Comparison of ENCODE assay signal across 19 mouse cellular contexts in the genomic region with DNA sequence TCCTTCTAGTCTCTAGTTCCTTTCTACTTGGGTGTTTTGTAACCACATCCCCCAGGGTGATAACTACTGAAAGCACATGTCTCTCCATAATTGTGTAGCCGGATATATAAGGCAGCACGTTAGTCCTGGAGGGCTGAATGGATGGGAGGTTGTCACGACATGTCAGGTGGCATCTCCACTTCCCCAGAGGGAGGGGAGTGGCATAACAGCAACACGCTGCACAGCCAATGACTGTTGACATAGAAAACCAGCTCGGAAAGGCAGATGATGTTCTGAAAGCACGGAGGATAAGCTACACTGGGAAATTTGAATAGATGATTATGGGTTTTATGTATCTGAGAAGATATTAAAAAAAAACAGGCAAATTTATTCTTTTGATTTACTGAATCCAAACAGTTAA.
DNase-seq lines count a peak whose midpoint lies in the region; ATAC-seq and TF ChIP-seq lines count a peak whose summit lies in the region.
"Had no signal": no experiment of that assay in that cellular context is flagged by ENCODE, and none has a peak within 500 bp of the region (broad histone marks: within the 10 kb centered on the region; RNA-seq: fewer than 3 reads in every experiment).

No protein-coding gene starts in this region.

- WGBS in forebrain, embryonic 16.5 days, result 23% methylated on average over 6 of the region's 6 CpGs
- 52% methylated on average over 6 of the region's 6 CpGs for WGBS in forebrain, embryonic 12.5 days
- 38% methylated on average over 6 of the region's 6 CpGs for WGBS in midbrain, embryonic 14.5 days
- 31% methylated on average over 6 of the region's 6 CpGs for WGBS in midbrain, postnatal 0 days

- H3K9me3 ChIP-seq in forebrain, embryonic 16.5 days (ENCODE audit: control insufficient read depth, low read length), result no peaks in the 10 kb centered on the region
- H3K9me3 ChIP-seq in forebrain, embryonic 12.5 days, result no peaks in the 10 kb centered on the region
- H3K9me3 ChIP-seq in midbrain, embryonic 14.5 days (ENCODE audit: control insufficient read depth, low read length), result no peaks in the 10 kb centered on the region
- no peaks in the 10 kb centered on the region for H3K9me3 ChIP-seq in midbrain, postnatal 0 days (ENCODE audit: low read length)
- H3K9me3 ChIP-seq: embryonic facial prominence, embryonic 12.5 days; heart, embryonic 12.5 days; hindbrain, embryonic 12.5 days had no signal

- no peak for TF ChIP-seq POLR2A in brain, embryonic 14.5 days (IDR thresholded peaks at IDR 0.05; ENCODE audit: borderline replicate concordance, extremely low read depth, insufficient read depth, insufficient read length, poor library complexity, severe bottlenecking)

- peak; percentile 59 for ATAC-seq in forebrain, embryonic 16.5 days
- ATAC-seq in forebrain, embryonic 12.5 days (ENCODE audit: low FRiP score), result no peak
- no peak for ATAC-seq in midbrain, embryonic 14.5 days (ENCODE audit: low FRiP score, low TSS enrichment)
- no peak for ATAC-seq in midbrain, postnatal 0 days (ENCODE audit: low FRiP score)
- ATAC-seq: hindbrain, embryonic 16.5 days had no signal

- no peaks in the 10 kb centered on the region for H3K36me3 ChIP-seq in forebrain, embryonic 16.5 days (ENCODE audit: control insufficient read depth, insufficient read depth)
- H3K36me3 ChIP-seq in forebrain, embryonic 12.5 days (replicated peaks), result no peaks in the 10 kb centered on the region
- no peaks in the 10 kb centered on the region for H3K36me3 ChIP-seq in midbrain, embryonic 14.5 days (ENCODE audit: control insufficient read depth, insufficient read depth, low read length)
- no peaks in the 10 kb centered on the region for H3K36me3 ChIP-seq in midbrain, postnatal 0 days (ENCODE audit: insufficient read depth, low read length)
- H3K36me3 ChIP-seq: embryonic facial prominence, embryonic 12.5 days; heart, embryonic 12.5 days; hindbrain, embryonic 12.5 days had no signal

- H3K4me2 ChIP-seq in forebrain, embryonic 16.5 days (ENCODE audit: low read length), result no peak overlapping the region
- H3K4me2 ChIP-seq in forebrain, embryonic 12.5 days, result no peak overlapping the region
- H3K4me2 ChIP-seq in midbrain, embryonic 14.5 days (ENCODE audit: low read length), result no peak overlapping the region
- no peak overlapping the region for H3K4me2 ChIP-seq in midbrain, postnatal 0 days (ENCODE audit: low read depth, low read length, poor library complexity, severe bottlenecking)
- H3K4me2 ChIP-seq: embryonic facial prominence, embryonic 12.5 days; heart, embryonic 12.5 days; hindbrain, embryonic 12.5 days had no signal

- H3K27ac ChIP-seq in forebrain, embryonic 16.5 days (ENCODE audit: low read length), result no peak overlapping the region
- H3K27ac ChIP-seq in forebrain, embryonic 12.5 days, result no peak overlapping the region
- H3K27ac ChIP-seq in midbrain, embryonic 14.5 days (replicated peaks; ENCODE audit: low read depth, low read length), result no peak overlapping the region
- H3K27ac ChIP-seq in midbrain, postnatal 0 days (ENCODE audit: low read depth, low read length), result no peak overlapping the region
- H3K27ac ChIP-seq: embryonic facial prominence, embryonic 12.5 days; gastrocnemius, adult 2 months; hindbrain, embryonic 12.5 days had no signal

- peak; percentile 27 for DNase-seq in midbrain, embryonic 14.5 days
- DNase-seq in midbrain, postnatal 0 days (ENCODE audit: low spot score), result no peak
- DNase-seq in brain, embryonic 14.5 days (ENCODE audit: low read depth), result peak; percentile 60
- no peak for DNase-seq in heart, postnatal 4 days
- DNase-seq: adrenal gland, adult 2 months; adrenal gland, postnatal 25 days; cerebellum, adult 11 months; cerebellum, adult 8-10 months; cerebellum, postnatal 14 days; embryo, embryonic 11 days; gastrocnemius, adult 2 months; gastrocnemius, postnatal 25 days; kidney, adult 11 months had no signal

- H3K4me1 ChIP-seq in forebrain, embryonic 16.5 days (replicated peaks; ENCODE audit: control insufficient read depth, insufficient read depth, low read length), result peaks cover 15% of the 10 kb centered on the region
- peaks cover 17% of the 10 kb centered on the region; the same call in 1 of the 2 replicates for H3K4me1 ChIP-seq in forebrain, embryonic 12.5 days
- peaks cover 6% of the 10 kb centered on the region for H3K4me1 ChIP-seq in midbrain, embryonic 14.5 days (ENCODE audit: control insufficient read depth, insufficient read depth, low read length)
- peaks cover 4% of the 10 kb centered on the region; the same call in 1 of the 2 replicates for H3K4me1 ChIP-seq in midbrain, postnatal 0 days (ENCODE audit: insufficient read depth, low read length)

- no peak overlapping the region for H3K9ac ChIP-seq in forebrain, embryonic 16.5 days (replicated peaks; ENCODE audit: low read depth, low read length)
- no peak overlapping the region for H3K9ac ChIP-seq in forebrain, embryonic 12.5 days
- H3K9ac ChIP-seq in midbrain, embryonic 14.5 days (replicated peaks; ENCODE audit: low read length), result no peak overlapping the region
- H3K9ac ChIP-seq in midbrain, postnatal 0 days (replicated peaks; ENCODE audit: low read length, poor library complexity, severe bottlenecking), result no peak overlapping the region
- H3K9ac ChIP-seq: embryonic facial prominence, embryonic 12.5 days; heart, embryonic 12.5 days; hindbrain, embryonic 12.5 days had no signal

- no peak overlapping the region for H3K4me3 ChIP-seq in forebrain, embryonic 16.5 days (replicated peaks; ENCODE audit: low read length)
- no peak overlapping the region for H3K4me3 ChIP-seq in forebrain, embryonic 12.5 days (replicated peaks)
- no peak overlapping the region for H3K4me3 ChIP-seq in midbrain, embryonic 14.5 days (replicated peaks; ENCODE audit: low read depth, low read length)
- no peak overlapping the region for H3K4me3 ChIP-seq in midbrain, postnatal 0 days (ENCODE audit: low read depth, low read length)
- H3K4me3 ChIP-seq: embryonic facial prominence, embryonic 12.5 days; gastrocnemius, adult 2 months; heart, embryonic 12.5 days; hindbrain, embryonic 12.5 days had no signal

- TF ChIP-seq CTCF in midbrain, postnatal 0 days (IDR thresholded peaks at IDR 0.05), result no peak
- no peak for TF ChIP-seq CTCF in brain, embryonic 14.5 days (IDR thresholded peaks at IDR 0.05; ENCODE audit: borderline replicate concordance, extremely low read depth, insufficient read depth, insufficient read length)

- H3K27me3 ChIP-seq in forebrain, embryonic 16.5 days (replicated peaks; ENCODE audit: control insufficient read depth, insufficient read depth, low read length), result no peaks in the 10 kb centered on the region
- no peaks in the 10 kb centered on the region for H3K27me3 ChIP-seq in forebrain, embryonic 12.5 days
- H3K27me3 ChIP-seq in midbrain, embryonic 14.5 days (ENCODE audit: control insufficient read depth, insufficient read depth, low read length), result no peaks in the 10 kb centered on the region
- H3K27me3 ChIP-seq in midbrain, postnatal 0 days (ENCODE audit: insufficient read depth, low read length), result no peaks in the 10 kb centered on the region
- H3K27me3 ChIP-seq: embryonic facial prominence, embryonic 12.5 days; heart, embryonic 12.5 days; hindbrain, embryonic 12.5 days had no signal

Comparison
In these comparisons a context has a peak if more than half of its experiments do, and no peak if none do; other contexts are left out.
1. DNase-seq: peak in midbrain, embryonic 14.5 days (single experiment) and brain, embryonic 14.5 days (single experiment); none in midbrain, postnatal 0 days (single experiment) and heart, postnatal 4 days (single experiment).